Mouse (Mus musculus) CH12.LX (cell line): ENCODE results near the gene Prr19. TPM values are rescaled to one million over a fixed set of nuclear protein-coding genes. Genes with fewer than 3 reads are reported as not detected.
A peak's percentile ranks its signal among the peaks of the same experiment; 100 is the strongest.

Experiments used
- DNase-seq: peaks from one replicate; pipeline ENCODE4 v3.0.0-alpha.2; 2013; ENCODE audit errors: extremely low read depth
- H3K27ac ChIP-seq: 2 replicates; pipeline ENCODE4 v1.5.1; 2012; ENCODE audit warnings: low read depth, mild to moderate bottlenecking, control low read depth, moderate library complexity; ENCODE audit not compliant: insufficient read depth
- H3K27me3 ChIP-seq: replicated peaks from 2 replicates; pipeline ENCODE3; 2012; ENCODE audit warnings: inconsistent platforms
- H3K36me3 ChIP-seq, 2 experiments: replicated peaks in 1 of 2; 2 replicates each; pipeline versions ENCODE3 to v1.6.1; 2012; ENCODE audit warnings: inconsistent platforms in 1 of 2, low read length in 1 of 2, mild to moderate bottlenecking in 1 of 2, mixed read lengths in 1 of 2, moderate library complexity in 1 of 2; ENCODE audit not compliant: control insufficient read depth in 1 of 2, insufficient read depth in 1 of 2
- H3K4me1 ChIP-seq, 2 experiments: 2 replicates each; pipeline ENCODE4 v1.6.1; 2012; ENCODE audit warnings: inconsistent platforms in 1 of 2, moderate library complexity in 1 of 2; ENCODE audit not compliant: insufficient read depth in 2 of 2, control insufficient read depth in 1 of 2
- H3K4me2 ChIP-seq: 2 replicates; pipeline ENCODE4 v1.6.1; 2012; ENCODE audit warnings: low read depth, mild to moderate bottlenecking, control low read depth; ENCODE audit not compliant: poor library complexity, insufficient read depth, severe bottlenecking
- H3K4me3 ChIP-seq, 3 experiments: fragments of 150-350 bp in 1 of 3; sonication (generic) in 1 of 3; replicated peaks in 1 of 3; 2 replicates each; pipeline versions ENCODE3 to v1.5.1; 2011 to 2012; ENCODE audit warnings: low read depth in 2 of 3, low read length in 2 of 3, mild to moderate bottlenecking in 2 of 3, moderate library complexity in 2 of 3, control low read depth in 1 of 3, improper control_type of control experiment in 1 of 3, inconsistent platforms in 1 of 3, mixed read lengths in 1 of 3; ENCODE audit not compliant: poor library complexity in 1 of 3
- H3K79me2 ChIP-seq: replicated peaks from 2 replicates; pipeline ENCODE4 v1.6.1; 2012; ENCODE audit warnings: mild to moderate bottlenecking, moderate library complexity; ENCODE audit not compliant: control insufficient read depth, poor library complexity, insufficient read depth, severe bottlenecking; ENCODE audit errors: extremely low read depth
- H3K9ac ChIP-seq: 2 replicates; pipeline ENCODE4 v1.6.1; 2012; ENCODE audit warnings: low read depth, mild to moderate bottlenecking, control low read depth, moderate library complexity; ENCODE audit not compliant: insufficient read depth
- H3K9me3 ChIP-seq: replicated peaks from 2 replicates; pipeline ENCODE3; 2012; ENCODE audit warnings: low read length, inconsistent platforms, mixed read lengths
- BHLHE40 ChIP-seq: IDR thresholded peaks from 2 replicates; pipeline ENCODE4 v1.6.1; 2011; ENCODE audit warnings: mild to moderate bottlenecking, low read depth, low read length, improper control_type of control experiment
- CHD1 ChIP-seq: IDR thresholded peaks from 2 replicates; pipeline ENCODE4 v1.6.1; 2012; ENCODE audit warnings: low read depth, low read length, improper control_type of control experiment, inconsistent platforms
- CHD2 ChIP-seq: IDR thresholded peaks from 2 replicates; pipeline ENCODE4 v1.6.1; 2011; ENCODE audit warnings: low read length, improper control_type of control experiment
- CTCF ChIP-seq, 2 experiments: IDR thresholded peaks in 1 of 2; conservative IDR thresholded peaks in 1 of 2; 2 replicates each; pipeline ENCODE4 v1.5.1; 2011 to 2012; ENCODE audit warnings: low read depth in 2 of 2, low read length in 2 of 2, improper control_type of control experiment in 1 of 2, inconsistent platforms in 1 of 2, mild to moderate bottlenecking in 1 of 2, moderate library complexity in 1 of 2
- ELF1 ChIP-seq: IDR thresholded peaks from 2 replicates; pipeline ENCODE4 v1.6.1; 2014; ENCODE audit warnings: low read depth, mild to moderate bottlenecking, inconsistent platforms, low read length, improper control_type of control experiment
- EP300 ChIP-seq: IDR thresholded peaks from 2 replicates; pipeline ENCODE4 v1.6.1; 2011; ENCODE audit warnings: low read length, improper control_type of control experiment
- ETS1 ChIP-seq: conservative IDR thresholded peaks from 2 replicates; pipeline ENCODE4 v1.6.1; 2012; ENCODE audit warnings: low read depth, mild to moderate bottlenecking, inconsistent platforms, low read length, improper control_type of control experiment, moderate library complexity
- GABPA ChIP-seq: IDR thresholded peaks from 2 replicates; pipeline ENCODE4 v1.6.1; 2012; ENCODE audit warnings: low read depth, low read length, improper control_type of control experiment, inconsistent platforms; ENCODE audit not compliant: insufficient replicate concordance
- HCFC1 ChIP-seq: IDR thresholded peaks from 2 replicates; pipeline ENCODE4 v1.6.1; 2012; ENCODE audit warnings: low read depth, mild to moderate bottlenecking, inconsistent platforms, low read length, improper control_type of control experiment
- IRF4 ChIP-seq: IDR thresholded peaks from 2 replicates; pipeline ENCODE4 v1.6.1; 2014; ENCODE audit warnings: low read depth, mild to moderate bottlenecking, inconsistent platforms, low read length, improper control_type of control experiment
- JUND ChIP-seq: conservative IDR thresholded peaks from 2 replicates; pipeline ENCODE4 v1.6.1; 2011; ENCODE audit warnings: low read depth, low read length, improper control_type of control experiment
- KAT2A ChIP-seq: IDR thresholded peaks from 2 replicates; pipeline ENCODE4 v1.6.1; 2012; ENCODE audit warnings: low read length, improper control_type of control experiment, inconsistent platforms; ENCODE audit not compliant: insufficient replicate concordance
- MEF2A ChIP-seq: IDR thresholded peaks from 2 replicates; pipeline ENCODE4 v1.6.1; 2014; ENCODE audit warnings: low read depth, mild to moderate bottlenecking, inconsistent platforms, low read length, improper control_type of control experiment, borderline replicate concordance
- MXI1 ChIP-seq: IDR thresholded peaks from 2 replicates; pipeline ENCODE4 v1.6.1; 2011; ENCODE audit warnings: mild to moderate bottlenecking, low read depth, low read length, improper control_type of control experiment
- MYC ChIP-seq: IDR thresholded peaks from 2 replicates; pipeline ENCODE4 v1.6.1; 2011; ENCODE audit warnings: low read depth, mild to moderate bottlenecking, improper control_type of control experiment, low read length
- NRF1 ChIP-seq: IDR thresholded peaks from 2 replicates; pipeline ENCODE4 v1.6.1; 2014; ENCODE audit warnings: low read depth, mild to moderate bottlenecking, inconsistent platforms, low read length, improper control_type of control experiment, moderate library complexity
- PAX5 ChIP-seq: IDR thresholded peaks from 2 replicates; pipeline ENCODE4 v1.6.1; 2012; ENCODE audit warnings: low read length, inconsistent platforms, mixed read lengths
- POLR2A ChIP-seq: IDR thresholded peaks from 2 replicates; pipeline ENCODE4 v1.6.1; 2011; ENCODE audit warnings: low read depth, mild to moderate bottlenecking, improper control_type of control experiment, low read length
- POLR2AphosphoS2 ChIP-seq: IDR thresholded peaks from 2 replicates; pipeline ENCODE4 v1.6.1; 2011; ENCODE audit warnings: low read depth, low read length, improper control_type of control experiment
- RAD21 ChIP-seq: IDR thresholded peaks from 2 replicates; pipeline ENCODE4 v1.6.1; 2011; ENCODE audit warnings: low read depth, mild to moderate bottlenecking, low read length, improper control_type of control experiment, moderate library complexity
- RCOR1 ChIP-seq: conservative IDR thresholded peaks from 2 replicates; pipeline ENCODE4 v1.6.1; 2012; ENCODE audit warnings: low read depth, mild to moderate bottlenecking, inconsistent platforms, low read length, improper control_type of control experiment
- SIN3A ChIP-seq: IDR thresholded peaks from 2 replicates; pipeline ENCODE4 v1.6.1; 2012; ENCODE audit warnings: low read length, improper control_type of control experiment, inconsistent platforms
- SMC3 ChIP-seq: IDR thresholded peaks from 2 replicates; pipeline ENCODE4 v1.6.1; 2011; ENCODE audit warnings: low read depth, low read length, improper control_type of control experiment
- TBP ChIP-seq: conservative IDR thresholded peaks from 2 replicates; pipeline ENCODE4 v1.6.1; 2011; ENCODE audit warnings: low read depth, low read length, improper control_type of control experiment
- TCF12 ChIP-seq: IDR thresholded peaks from 2 replicates; pipeline ENCODE4 v1.6.1; 2014; ENCODE audit warnings: low read depth, mild to moderate bottlenecking, inconsistent platforms, low read length, improper control_type of control experiment
- ZMIZ1 ChIP-seq: IDR thresholded peaks from 2 replicates; pipeline ENCODE4 v1.6.1; 2012; ENCODE audit warnings: low read depth, mild to moderate bottlenecking, inconsistent platforms, low read length, improper control_type of control experiment
- ZNF384 ChIP-seq: IDR thresholded peaks from 2 replicates; pipeline ENCODE4 v1.6.1; 2012; ENCODE audit warnings: low read depth, low read length, improper control_type of control experiment, inconsistent platforms
- dilution Hi-C: fragments of 300-500 bp; cut with MboI; formaldehyde crosslinking; loops from 2 replicates; pipeline ENCODE4 v1.14.3; 2020; ENCODE audit warnings: low sequenced_read_pairs; ENCODE audit not compliant: extremely low pct_unique_long_range_greater_than_20kb, extremely low pct_ligation_motif_present
- in situ Hi-C: fragments of 300-500 bp; cut with MboI; formaldehyde crosslinking; loops from 3 replicates; pipeline ENCODE4 v1.14.3; 2019; ENCODE audit warnings: low sequenced_read_pairs, low pct_ligation_motif_present, low pct_unique_long_range_greater_than_20kb, mixed read lengths
- polyA plus RNA-seq: library from polyadenylated mRNA; unstranded; fragments of >175 nt; gene quantifications from 2 replicates; pipeline ENCODE4 v1.2.1, GENCODE M21; 2012; ENCODE audit warnings: low read depth; ENCODE audit not compliant: insufficient read length
- total RNA-seq, 2 experiments: library from RNA; depleted of rRNA; stranded (reverse); fragments of 300-350 nt in 1 of 2; fragments of >200 nt in 1 of 2; gene quantifications; 2 replicates each; pipeline ENCODE4 v1.2.3; 2012 to 2014

Gene Prr19
- total and polyA plus RNA-seq, 3 experiments: not detected

- TF ChIP-seq EP300 (no peak), CTCF (conservative IDR thresholded peaks at IDR 0.05 in 1 of 2, IDR thresholded peaks at IDR 0.05 in 1 of 2; ENCODE audit: low read depth in 2 of 2, low read length in 2 of 2) (no peak), KAT2A (no peak), POLR2AphosphoS2 (no peak; the same call in 1 of the 2 replicates), TCF12 (peak; percentile 82), RCOR1 (no peak), NRF1 (no peak), ZMIZ1 (peak; percentile 51), SMC3 (no peak), JUND (peak; percentile 89), BHLHE40 (peak; percentile 23)
Measured at GRCm38 (mm10) chr7:25267301-25267750, 33.9 kb upstream of the Prr19 start, which contains the start of gene Cic (continued).

DNA sequence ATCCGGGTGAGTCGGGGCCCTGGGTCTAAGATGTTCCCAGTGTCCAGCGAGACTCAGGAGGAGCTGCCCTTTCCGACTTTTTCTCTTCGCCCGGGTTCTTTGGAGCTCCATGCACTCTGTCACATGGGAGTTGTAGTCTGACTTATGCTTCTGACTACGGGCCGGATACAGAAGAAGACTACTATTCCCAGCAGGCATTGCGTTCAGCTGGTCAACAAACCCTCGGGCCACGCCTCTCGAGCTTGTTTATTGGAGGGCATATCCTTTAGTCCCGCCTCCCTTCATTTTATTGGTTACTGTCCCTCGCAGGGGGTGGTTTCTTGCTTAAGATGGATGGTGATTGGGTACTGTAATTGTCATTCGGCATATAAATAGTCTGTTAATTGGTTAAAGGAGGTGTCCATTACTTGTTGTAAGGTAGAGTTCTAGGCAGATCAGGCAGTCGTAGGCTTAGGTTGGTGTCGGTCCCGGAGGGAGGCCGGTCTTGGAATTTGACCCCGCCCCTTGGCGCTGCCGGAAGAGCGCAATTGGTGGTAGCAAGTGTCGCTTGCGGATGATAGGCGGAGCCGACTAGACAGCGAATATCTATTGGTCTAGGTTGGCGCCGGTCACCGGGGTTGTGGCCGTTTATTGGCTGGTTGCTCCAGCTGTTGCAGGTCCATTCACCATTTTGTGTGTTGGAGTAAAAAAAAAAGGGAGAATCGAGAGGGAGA, 33.3 kb upstream of the Prr19 start:
- no peaks in the 10 kb centered on the region for H3K9me3 ChIP-seq
- H3K4me2 ChIP-seq: no peak overlapping the region
- in situ Hi-C loops (no loop called here), dilution Hi-C loops (no loop called here)
- peak overlapping the region; percentile 91 for H3K9ac ChIP-seq
- peaks cover 20 to 25% of the 10 kb centered on the region in 2 experiments for H3K36me3 ChIP-seq
- TF ChIP-seq SIN3A (peak; percentile 83), GABPA (peak; percentile 54; the same call in 1 of the 2 replicates), PAX5 (no peak), IRF4 (peak; percentile 45; the same call in 1 of the 2 replicates), ELF1 (peak; percentile 72; the same call in 1 of the 2 replicates), POLR2A (no peak; the same call in none of the 2 replicates), KAT2A (peak; percentile 91; the same call in 1 of the 2 replicates), ETS1 (0 out of 2 replicates have a peak, but pooled peaks have one; percentile 10), MYC (peak; percentile 54; the same call in 1 of the 2 replicates), CHD2 (peak; percentile 97), MEF2A (0 out of 2 replicates have a peak, but pooled peaks have one; percentile 1), ZNF384 (peak; percentile 97), CHD1 (no peak), RAD21 (no peak), TCF12 (no peak), MXI1 (no peak), NRF1 (peak; percentile 42; the same call in 1 of the 2 replicates), TBP (peak; percentile 94), HCFC1 (peak; percentile 93)
- TF ChIP-seq, all 38 proteins: peak for 13
- Histone ChIP-seq H3K27ac (peak overlapping the region; percentile 62; the same call in 1 of the 2 replicates), H3K4me1 (peaks cover 22 to 35% of the 10 kb centered on the region in 2 experiments), H3K79me2 (0 out of 2 replicates have a peak, but pooled peaks cover 2% of the 10 kb centered on the region), H3K27me3 (no peaks in the 10 kb centered on the region), H3K4me3 (peak overlapping the region; percentile 77 to 97 (median 93))
- peak; percentile 100 for DNase-seq
